Mouse (Mus musculus) WW6 (cell line): ENCODE results near the gene Gm29289.
"Not testable (repeated sequence)": the region's sequence is repeated elsewhere in the genome, so short reads cannot be mapped to it uniquely, and the experiment has no call there.

Source experiments
- DNase-seq: peaks from one replicate; pipeline ENCODE4 v3.0.0-alpha.2; 2013; ENCODE audit warnings: low read depth, low spot score

The Gm29289 gene

DNA sequence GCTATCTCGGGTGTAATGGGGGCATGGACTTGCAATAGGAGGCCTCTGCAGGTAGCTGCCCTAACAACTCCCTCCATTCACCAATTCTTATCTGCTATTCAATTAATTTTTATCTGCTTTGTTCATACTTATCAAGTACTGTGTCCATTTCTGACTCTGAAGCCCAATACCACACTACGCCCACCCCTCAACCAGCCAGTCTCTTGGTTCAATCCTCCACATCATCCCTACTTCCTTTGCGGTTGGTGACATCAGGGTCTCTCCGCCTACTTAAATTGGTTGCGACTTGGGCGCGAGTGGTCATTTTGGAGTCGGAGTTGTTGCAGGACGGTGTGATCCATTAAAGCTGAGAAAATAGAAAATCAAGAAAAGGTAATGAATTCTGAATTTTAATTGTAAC lies at the start of gene Gm29289:
Gene Gm29289 (plus strand): TSS at position 301 of the 400 bp plus-strand sequence.
- DNase-seq = not testable (repeated sequence)

DNA sequence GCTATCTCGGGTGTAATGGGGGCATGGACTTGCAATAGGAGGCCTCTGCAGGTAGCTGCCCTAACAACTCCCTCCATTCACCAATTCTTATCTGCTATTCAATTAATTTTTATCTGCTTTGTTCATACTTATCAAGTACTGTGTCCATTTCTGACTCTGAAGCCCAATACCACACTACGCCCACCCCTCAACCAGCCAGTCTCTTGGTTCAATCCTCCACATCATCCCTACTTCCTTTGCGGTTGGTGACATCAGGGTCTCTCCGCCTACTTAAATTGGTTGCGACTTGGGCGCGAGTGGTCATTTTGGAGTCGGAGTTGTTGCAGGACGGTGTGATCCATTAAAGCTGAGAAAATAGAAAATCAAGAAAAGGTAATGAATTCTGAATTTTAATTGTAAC lies 31.7 kb upstream of the Gm29289 start, which contains the start of gene Gm10352:
Gene Gm10352 (plus strand): TSS at position 301 of the 400 bp plus-strand sequence.
- DNase-seq = not testable (repeated sequence)
